Mouse (Mus musculus) ES-E14 (cell line): ENCODE results near the gene Adarb2. TPM values are rescaled to one million over a fixed set of nuclear protein-coding genes. Genes with fewer than 3 reads are reported as not detected.

Source experiments
- DNase-seq: peaks from one replicate; pipeline ENCODE4 v3.0.0-alpha.2; 2013; ENCODE audit warnings: low read depth, low spot score
- H3K27ac ChIP-seq: 2 replicates; pipeline ENCODE4 v1.5.1; 2012; ENCODE audit warnings: low read depth, mild to moderate bottlenecking, low read length, moderate library complexity, mixed read lengths; ENCODE audit not compliant: poor library complexity, insufficient read depth, severe bottlenecking
- H3K36me3 ChIP-seq: 2 replicates; pipeline ENCODE4 v1.6.1; 2012; ENCODE audit warnings: mild to moderate bottlenecking, low read length, moderate library complexity, mixed read lengths; ENCODE audit not compliant: control insufficient read depth, poor library complexity, insufficient read depth, severe bottlenecking
- H3K4me1 ChIP-seq, 2 experiments: fragments of 150-350 bp in 1 of 2; sonication (generic) in 1 of 2; 2 replicates each; pipeline ENCODE4 v1.6.1; 2012; ENCODE audit warnings: low read length in 2 of 2, mild to moderate bottlenecking in 1 of 2, mixed read lengths in 1 of 2; ENCODE audit not compliant: control insufficient read depth in 2 of 2, insufficient read depth in 2 of 2, poor library complexity in 1 of 2
- H3K4me3 ChIP-seq, 2 experiments: fragments of 150-350 bp in 1 of 2; sonication (generic) in 1 of 2; 2 replicates each; pipeline ENCODE4 v1.5.1; 2012; ENCODE audit warnings: low read length in 2 of 2, low read depth in 1 of 2, mild to moderate bottlenecking in 1 of 2, mixed read lengths in 1 of 2; ENCODE audit not compliant: insufficient read depth in 1 of 2, poor library complexity in 1 of 2, severe bottlenecking in 1 of 2
- H3K9ac ChIP-seq: 2 replicates; pipeline ENCODE4 v1.6.1; 2012; ENCODE audit warnings: low read depth, mild to moderate bottlenecking, low read length, mixed read lengths; ENCODE audit not compliant: poor library complexity, insufficient read depth, severe bottlenecking
- H3K9me3 ChIP-seq: fragments of 150-350 bp; sonication (generic); 2 replicates; pipeline ENCODE4 v1.6.1; 2012; ENCODE audit warnings: low read depth, mild to moderate bottlenecking, low read length; ENCODE audit not compliant: control insufficient read depth, insufficient read depth
- CHD2 ChIP-seq: IDR thresholded peaks from 2 replicates; pipeline ENCODE4 v1.6.1; 2014; ENCODE audit warnings: mild to moderate bottlenecking, low read depth, low read length, inconsistent platforms
- HCFC1 ChIP-seq: IDR thresholded peaks from 2 replicates; pipeline ENCODE4 v1.6.1; 2012; ENCODE audit warnings: low read length, inconsistent platforms, borderline replicate concordance; ENCODE audit not compliant: insufficient read depth
- MAFK ChIP-seq: IDR thresholded peaks from 2 replicates; pipeline ENCODE4 v1.6.1; 2014; ENCODE audit warnings: mild to moderate bottlenecking, low read depth, low read length, inconsistent platforms; ENCODE audit not compliant: insufficient read depth
- ZC3H11A ChIP-seq: IDR thresholded peaks from 2 replicates; pipeline ENCODE4 v1.6.1; 2012; ENCODE audit warnings: low read depth, mild to moderate bottlenecking, inconsistent platforms, low read length, borderline replicate concordance
- ZNF384 ChIP-seq: IDR thresholded peaks from 2 replicates; pipeline ENCODE4 v1.6.1; 2012; ENCODE audit warnings: low read depth, low read length, inconsistent platforms
- in situ Hi-C, 2 experiments: fragments of 600-800 bp; cut with MboI; formaldehyde crosslinking; loops; one replicate each; pipeline ENCODE4 v1.15.1; 2025; ENCODE audit warnings: low sequenced_read_pairs in 2 of 2, inconsistent platforms in 1 of 2; ENCODE audit not compliant: unreplicated experiment in 2 of 2
- total RNA-seq: library from RNA; depleted of rRNA; stranded (reverse); fragments of 300-350 nt; gene quantifications from 2 replicates; pipeline ENCODE4 v1.2.3, GENCODE M21; 2012

Adarb2 gene
- total RNA-seq, 1 experiment, result 0.27 TPM

DNA sequence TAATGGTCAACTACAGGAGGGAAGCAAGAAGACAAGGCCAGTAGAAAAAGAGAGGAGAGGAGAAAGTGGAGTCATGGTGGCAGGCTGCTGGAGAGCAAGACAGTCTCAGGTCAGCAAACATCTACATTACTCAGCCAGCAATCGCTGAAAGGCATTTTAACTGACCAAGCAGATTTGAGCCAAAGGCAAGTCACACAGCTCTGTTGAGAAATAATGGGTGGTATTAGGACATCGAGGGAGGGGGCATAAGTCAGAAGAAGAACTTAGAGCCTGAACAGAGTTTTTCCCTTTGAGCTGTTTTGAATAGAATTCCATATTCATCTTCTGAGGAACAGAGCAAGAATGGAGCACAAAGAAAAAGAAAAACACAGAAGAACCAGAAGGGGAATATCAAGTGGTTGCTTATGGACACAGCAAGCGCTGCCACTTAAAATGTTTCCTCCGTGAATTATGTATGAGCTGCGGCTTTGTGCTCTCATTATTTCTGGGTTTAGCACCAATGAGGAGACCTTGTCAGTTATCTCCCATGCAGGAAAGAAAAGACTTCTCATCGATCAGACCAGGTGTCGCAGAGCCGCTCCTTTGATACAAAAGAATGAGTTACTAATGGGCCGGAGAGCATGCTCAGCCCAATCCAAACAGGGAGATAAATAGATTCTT lies 477.9 kb downstream of the Adarb2 start:
- Histone ChIP-seq H3K36me3 (no peaks in the 10 kb centered on the region), H3K4me3 (no peak overlapping the region), H3K9ac (no peak overlapping the region), H3K27ac (no peak overlapping the region), H3K9me3 (no peaks in the 10 kb centered on the region), H3K4me1 (no peaks in the 10 kb centered on the region)
- in situ Hi-C loops, result no loop called here
- TF ChIP-seq ZNF384, result no peak
- DNase-seq, result no peak

DNA sequence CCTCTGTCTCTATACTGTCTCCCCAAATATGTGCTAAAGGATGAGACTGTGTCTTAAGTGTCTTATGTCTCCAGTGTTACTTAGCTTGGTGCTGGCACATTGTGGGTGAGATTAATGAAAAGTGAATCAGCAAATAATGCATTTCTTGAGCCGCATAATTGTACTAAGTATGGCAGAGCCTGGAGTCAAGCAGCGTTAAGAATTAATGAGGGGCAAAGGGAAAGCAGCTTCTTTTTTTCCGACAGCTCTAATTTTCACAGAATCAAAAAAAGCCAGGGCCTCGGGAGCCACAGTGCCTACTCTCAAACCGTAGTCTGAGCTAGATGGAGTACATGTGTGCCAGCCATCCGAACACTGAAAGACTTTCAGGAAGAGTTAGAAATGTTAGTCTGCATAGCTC lies 488.8 kb downstream of the Adarb2 start:
- Histone ChIP-seq H3K9me3 (no peaks in the 10 kb centered on the region), H3K9ac (no peak overlapping the region), H3K36me3 (no peaks in the 10 kb centered on the region), H3K4me1 (no peaks in the 10 kb centered on the region), H3K4me3 (no peak overlapping the region), H3K27ac (no peak overlapping the region)
- in situ Hi-C loops, result no loop called here
- DNase-seq, result no peak
- TF ChIP-seq ZNF384, result no peak
- TF ChIP-seq MAFK, result no peak
- no peak for TF ChIP-seq ZC3H11A
- TF ChIP-seq CHD2, result no peak
- no peak for TF ChIP-seq HCFC1

- Histone ChIP-seq H3K27ac (no peak overlapping the region), H3K36me3 (no peaks in the 10 kb centered on the region), H3K4me3 (no peak overlapping the region), H3K9ac (no peak overlapping the region), H3K9me3 (no peaks in the 10 kb centered on the region), H3K4me1 (no peaks in the 10 kb centered on the region)
- TF ChIP-seq ZNF384 (no peak), CHD2 (no peak), ZC3H11A (no peak), MAFK (no peak), HCFC1 (no peak)
- in situ Hi-C loops, result no loop called here
- no peak for DNase-seq
These were observed 490.1 kb downstream of the Adarb2 start for GRCm38 (mm10) chr13:8692787-8693186.

DNA sequence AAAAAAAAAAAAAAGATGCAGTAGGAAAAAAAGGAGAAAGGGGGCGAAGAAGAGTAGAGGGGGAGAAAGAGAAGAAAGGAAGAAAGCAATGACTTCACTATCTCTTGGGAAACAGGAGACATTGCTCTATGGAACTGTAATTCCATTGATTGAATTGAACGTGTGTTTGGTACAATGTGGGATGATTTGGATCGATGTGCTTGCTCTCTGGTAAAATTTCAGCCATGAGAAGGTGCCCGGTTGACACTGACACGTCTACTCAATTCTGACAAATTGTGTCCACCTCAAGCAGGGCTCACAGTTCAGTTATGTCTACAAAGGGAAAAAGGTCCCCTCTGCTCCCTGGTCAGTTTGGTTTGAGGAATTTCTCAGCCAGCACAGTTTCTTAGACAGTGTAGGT lies 495.8 kb downstream of the Adarb2 start:
- H3K9ac ChIP-seq, result no peak overlapping the region
- TF ChIP-seq MAFK, result no peak
- no peak for TF ChIP-seq ZC3H11A
- no peak for TF ChIP-seq CHD2
- no peak for TF ChIP-seq HCFC1
- no peak for TF ChIP-seq ZNF384
- no peak overlapping the region for H3K4me3 ChIP-seq
- no peaks in the 10 kb centered on the region for H3K9me3 ChIP-seq
- DNase-seq, result no peak
- no peaks in the 10 kb centered on the region for H3K36me3 ChIP-seq
- no peaks in the 10 kb centered on the region for H3K4me1 ChIP-seq
- in situ Hi-C loops, result no loop called here
- no peak overlapping the region for H3K27ac ChIP-seq

DNA sequence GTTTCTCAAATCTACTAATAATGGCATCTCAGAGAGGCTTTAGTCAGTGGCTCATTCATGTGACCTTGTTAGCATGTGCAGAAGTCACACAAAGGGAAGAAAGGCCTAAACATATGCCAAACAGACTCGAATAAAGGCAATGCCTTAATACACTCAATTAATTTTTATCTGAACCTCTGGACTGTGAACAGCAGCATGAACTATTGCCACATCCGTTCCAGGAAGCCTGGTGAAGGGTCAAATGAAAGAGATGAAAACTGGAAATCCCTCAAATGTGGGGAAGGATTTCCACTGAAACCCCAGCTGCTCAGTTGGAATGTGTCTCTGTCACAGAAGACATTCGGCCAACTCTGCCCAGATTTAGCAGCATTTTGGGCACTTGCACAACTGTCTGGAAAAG lies 497.2 kb downstream of the Adarb2 start:
- Histone ChIP-seq H3K36me3 (no peaks in the 10 kb centered on the region), H3K9ac (no peak overlapping the region), H3K9me3 (no peaks in the 10 kb centered on the region), H3K27ac (no peak overlapping the region), H3K4me1 (no peaks in the 10 kb centered on the region), H3K4me3 (no peak overlapping the region)
- DNase-seq, result no peak
- in situ Hi-C loops, result no loop called here
- no peak for TF ChIP-seq HCFC1
- no peak for TF ChIP-seq MAFK
- TF ChIP-seq ZC3H11A, result no peak
- no peak for TF ChIP-seq CHD2
- TF ChIP-seq ZNF384, result no peak
